Mouse (Mus musculus) frontal cortex, postnatal 10 days (tissue): Measurements from ENCODE around the gene Ppp1r37.

Source experiments
- DNase-seq, 2 experiments: peaks; one replicate each; pipeline ENCODE4 v3.0.0; 2022; ENCODE audit warnings: low spot score in 2 of 2, mixed read lengths in 1 of 2

The Ppp1r37 gene

DNA sequence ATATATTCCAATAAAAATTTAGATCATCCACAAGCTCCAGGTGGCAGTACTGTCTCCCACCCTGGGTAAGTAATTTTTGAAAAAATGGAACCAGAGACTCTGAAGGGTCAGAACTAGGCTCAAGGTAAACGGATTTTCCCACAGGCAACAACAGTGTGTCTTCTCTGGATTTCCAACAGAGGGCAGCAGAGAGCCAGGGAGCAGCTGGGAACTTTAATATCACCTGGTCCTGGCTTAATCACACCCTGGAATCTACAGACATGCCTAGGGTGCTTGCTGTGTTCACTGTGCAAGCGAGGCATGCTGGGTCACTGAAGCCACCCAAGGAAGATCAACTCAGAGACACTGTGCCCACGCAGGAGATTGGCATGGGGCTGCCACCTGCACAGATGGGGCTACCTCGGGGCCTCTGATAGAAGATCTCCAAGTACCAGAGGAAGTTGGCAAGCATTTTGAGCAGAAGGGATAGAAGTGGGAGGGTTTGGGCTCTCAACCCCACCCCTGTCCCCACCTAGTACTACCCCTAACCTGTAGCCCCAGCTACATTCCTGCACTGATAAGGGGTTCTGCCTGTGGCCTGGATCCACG is 59.3 kb downstream of the Ppp1r37 start:
- DNase-seq: no peak

GRCm38 (mm10) chr7:19501658-19502057 is 61.2 kb downstream of the Ppp1r37 start:
- DNase-seq: no peak

- no peak for DNase-seq
Measured at GRCm38 (mm10) chr7:19500420-19501363, 62.2 kb downstream of the Ppp1r37 start.

DNA sequence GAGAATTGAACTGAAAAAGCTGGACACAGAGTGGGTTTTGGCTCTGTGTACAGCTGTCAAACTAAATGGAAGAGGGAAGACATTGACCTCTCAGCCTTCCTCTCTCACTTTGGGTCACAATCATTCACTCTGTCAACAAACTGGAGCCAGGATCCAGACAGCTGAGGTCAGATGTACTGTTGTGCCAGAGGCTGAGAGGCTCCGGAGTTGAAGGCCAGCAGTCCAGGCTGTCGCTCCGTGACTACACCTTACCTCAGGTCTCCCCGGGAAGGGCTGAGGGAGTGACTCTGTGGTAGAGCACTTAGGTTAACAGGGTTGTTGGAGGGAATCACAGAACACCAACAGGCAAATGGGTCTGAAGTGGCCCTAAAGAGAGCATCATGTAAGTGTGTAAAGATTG is 64.5 kb downstream of the Ppp1r37 start:
- no peak for DNase-seq

DNA sequence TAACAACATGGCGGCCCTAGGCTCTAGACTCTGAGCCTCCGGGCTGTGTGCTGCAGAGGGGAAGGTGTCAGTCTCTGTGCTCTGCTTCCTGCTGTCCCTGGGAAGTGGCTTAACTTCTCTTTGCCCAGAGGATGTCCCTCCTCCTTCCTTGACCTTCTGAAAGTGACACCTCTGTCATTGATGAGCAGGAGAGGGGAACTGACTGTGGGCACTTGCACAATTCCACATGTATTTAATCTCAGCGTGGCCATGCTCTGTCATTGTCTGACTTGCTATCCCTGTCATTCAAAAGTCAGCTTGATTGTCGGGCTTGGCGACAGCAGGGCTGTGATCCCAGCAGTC is 66.7 kb downstream of the Ppp1r37 start:
- DNase-seq: no peak

GRCm38 (mm10) chr7:19495521-19496213 is 67.2 kb downstream of the Ppp1r37 start:
- DNase-seq: no peak

DNA sequence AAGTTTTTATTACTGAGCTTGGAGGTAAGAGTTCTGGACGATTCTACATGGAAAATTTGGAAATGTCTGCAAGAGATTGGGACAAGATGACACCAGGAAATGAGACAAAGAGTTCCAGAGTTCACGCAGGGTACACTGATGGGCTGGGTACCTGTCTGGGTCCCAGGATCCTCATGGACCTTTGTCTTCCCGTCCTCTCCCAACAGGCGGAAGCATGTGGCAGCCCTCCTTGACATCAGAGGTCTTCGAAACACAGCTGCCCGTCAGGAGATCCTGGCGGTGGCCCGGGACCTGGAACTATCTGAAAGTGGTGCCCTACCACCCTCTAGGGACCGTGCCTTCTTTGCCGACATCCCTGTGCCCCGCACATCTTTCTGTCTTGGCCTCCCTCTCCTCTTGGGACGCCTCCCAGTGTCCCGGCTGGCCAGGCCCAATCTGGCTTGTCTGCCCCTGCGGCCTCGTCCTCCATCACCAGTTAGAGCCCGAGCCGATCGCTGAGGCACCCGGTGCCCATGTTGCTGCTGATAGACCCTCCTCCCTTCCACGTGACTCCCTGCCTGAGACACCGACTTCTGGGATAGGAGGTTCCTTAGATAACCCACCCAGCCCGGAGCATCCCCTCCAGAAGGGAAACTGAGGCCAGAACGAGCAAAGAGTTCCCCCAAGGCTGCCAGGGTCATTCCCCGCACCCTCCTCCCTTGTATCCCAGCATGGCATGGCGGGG is 68.0 kb downstream of the Ppp1r37 start:
- no peak for DNase-seq

GRCm38 (mm10) chr7:19491731-19492130 is 71.1 kb downstream of the Ppp1r37 start:
- no peak for DNase-seq

GRCm38 (mm10) chr7:19489525-19489924 is 73.4 kb downstream of the Ppp1r37 start:
- no peak for DNase-seq

GRCm38 (mm10) chr7:19486549-19486948 is 76.3 kb downstream of the Ppp1r37 start:
- DNase-seq: no peak

DNA sequence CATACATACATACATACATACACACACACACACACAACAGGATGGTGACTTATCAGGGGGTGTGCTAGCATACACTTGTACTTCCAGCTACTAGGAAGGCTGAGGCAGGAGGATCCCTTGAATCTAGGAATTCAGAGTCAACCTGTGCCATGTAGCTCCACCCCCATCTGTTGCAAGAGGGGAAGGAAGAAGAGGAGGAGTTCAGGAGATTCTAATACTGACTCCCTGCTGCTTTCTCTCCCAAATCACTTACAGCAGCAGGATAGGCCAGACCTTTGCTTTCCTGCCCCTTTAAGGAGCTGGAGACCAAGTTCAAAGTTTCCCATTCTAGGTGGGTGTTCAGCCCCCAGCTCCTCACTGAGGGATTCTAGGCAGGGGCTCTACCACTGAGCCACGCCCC is 77.4 kb downstream of the Ppp1r37 start:
- DNase-seq: no peak

DNA sequence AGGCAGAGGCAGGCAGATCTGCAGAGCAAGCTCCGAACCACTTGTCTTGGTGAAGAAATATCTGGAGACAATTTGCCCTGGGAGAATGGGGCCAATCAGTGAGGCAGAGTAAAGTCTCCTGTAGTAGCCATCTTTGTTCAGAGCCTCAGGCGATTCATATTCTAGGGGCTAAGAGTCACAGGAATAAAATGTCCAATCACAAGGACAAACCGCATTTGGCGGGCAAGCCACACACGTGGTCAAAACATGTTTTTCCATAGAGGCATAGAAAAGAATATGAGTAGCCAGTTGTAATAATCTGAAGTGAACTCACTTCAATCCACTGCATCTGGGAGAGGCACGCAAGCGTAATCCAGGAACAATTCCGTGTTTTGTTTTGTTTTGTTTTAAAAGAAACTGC is 79.6 kb downstream of the Ppp1r37 start:
- DNase-seq: no peak
